Mouse (Mus musculus): ENCODE results near the gene Mcidas. TPM values are rescaled to one million over a fixed set of nuclear protein-coding genes. Genes with fewer than 3 reads are reported as not detected.

Gene Mcidas
- polyA plus RNA-seq, 1 experiment from 2014 or later = 0.55 TPM

- Histone ChIP-seq H3K27me3 (replicated peaks; ENCODE audit: control insufficient read depth, insufficient read depth, low read length) (peaks cover 20% of the 10 kb centered on the region), H3K27ac (ENCODE audit: low read depth, low read length) (no peak overlapping the region), H3K4me1 (ENCODE audit: control insufficient read depth, insufficient read depth, low read depth, low read length) (peaks cover 15% of the 10 kb centered on the region), H3K4me2 (ENCODE audit: low read length) (peak overlapping the region; percentile 84), H3K9ac (ENCODE audit: low read depth, low read length) (peak overlapping the region; percentile 64; the same call in 1 of the 2 replicates), H3K9me3 (ENCODE audit: control insufficient read depth, low read length) (no peaks in the 10 kb centered on the region), H3K36me3 (ENCODE audit: control insufficient read depth, insufficient read depth, low read length) (no peaks in the 10 kb centered on the region), H3K4me3 (ENCODE audit: low read length) (peak overlapping the region; percentile 50)
- WGBS = 2% methylated on average over 7 of the region's 7 CpGs
- ATAC-seq = peak; percentile 15; the same call in 1 of the 2 replicates
These were observed 37.7 kb downstream of the Mcidas start for GRCm38 (mm10) chr13:113031351-113031750.

GRCm38 (mm10) chr13:113031792-113032571, 38.3 kb downstream of the Mcidas start:
- peak; percentile 71 for ATAC-seq
- no peaks in the 10 kb centered on the region for H3K9me3 ChIP-seq (ENCODE audit: control insufficient read depth, low read length)
- under 1% methylated on average over 40 of the region's 40 CpGs for WGBS
- H3K4me1 ChIP-seq (ENCODE audit: control insufficient read depth, insufficient read depth, low read depth, low read length) = peaks cover 15% of the 10 kb centered on the region
- peak overlapping the region; percentile 50 for H3K4me3 ChIP-seq (ENCODE audit: low read length)
- peak overlapping the region; percentile 73 for H3K27ac ChIP-seq (ENCODE audit: low read depth, low read length)
- peak overlapping the region; percentile 84 for H3K4me2 ChIP-seq (ENCODE audit: low read length)
- peaks cover 20% of the 10 kb centered on the region for H3K27me3 ChIP-seq (replicated peaks; ENCODE audit: control insufficient read depth, insufficient read depth, low read length)
- H3K9ac ChIP-seq (ENCODE audit: low read depth, low read length) = peak overlapping the region; percentile 64
- no peaks in the 10 kb centered on the region for H3K36me3 ChIP-seq (ENCODE audit: control insufficient read depth, insufficient read depth, low read length)

DNA sequence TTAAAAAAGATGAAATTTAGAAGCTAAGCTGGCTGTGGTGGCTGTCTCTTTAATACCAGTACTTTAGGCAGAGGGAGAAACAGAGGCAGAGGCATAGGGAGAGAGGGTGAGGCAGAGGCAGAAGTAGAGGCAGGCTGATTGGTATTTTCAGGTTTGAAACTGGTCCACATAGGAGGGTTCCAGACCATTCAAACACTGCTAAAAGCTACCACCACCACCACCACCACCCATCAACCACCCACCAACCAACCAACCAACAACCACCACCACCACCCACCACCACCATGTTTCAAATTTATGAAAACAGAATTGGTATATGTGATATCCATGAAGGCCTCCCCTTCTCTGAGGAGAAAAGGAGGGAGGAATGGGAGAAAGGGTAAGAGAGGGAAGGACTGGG, 39.2 kb downstream of the Mcidas start:
- Histone ChIP-seq H3K9me3 (ENCODE audit: control insufficient read depth, low read length) (no peaks in the 10 kb centered on the region), H3K4me3 (ENCODE audit: low read length) (no peak overlapping the region), H3K4me2 (ENCODE audit: low read length) (no peak overlapping the region; the same call in 1 of the 2 replicates), H3K27me3 (replicated peaks; ENCODE audit: control insufficient read depth, insufficient read depth, low read length) (peaks cover 20% of the 10 kb centered on the region), H3K27ac (ENCODE audit: low read depth, low read length) (no peak overlapping the region), H3K9ac (ENCODE audit: low read depth, low read length) (no peak overlapping the region), H3K36me3 (ENCODE audit: control insufficient read depth, insufficient read depth, low read length) (no peaks in the 10 kb centered on the region), H3K4me1 (ENCODE audit: control insufficient read depth, insufficient read depth, low read depth, low read length) (peaks cover 15% of the 10 kb centered on the region)
- no peak for ATAC-seq

DNA sequence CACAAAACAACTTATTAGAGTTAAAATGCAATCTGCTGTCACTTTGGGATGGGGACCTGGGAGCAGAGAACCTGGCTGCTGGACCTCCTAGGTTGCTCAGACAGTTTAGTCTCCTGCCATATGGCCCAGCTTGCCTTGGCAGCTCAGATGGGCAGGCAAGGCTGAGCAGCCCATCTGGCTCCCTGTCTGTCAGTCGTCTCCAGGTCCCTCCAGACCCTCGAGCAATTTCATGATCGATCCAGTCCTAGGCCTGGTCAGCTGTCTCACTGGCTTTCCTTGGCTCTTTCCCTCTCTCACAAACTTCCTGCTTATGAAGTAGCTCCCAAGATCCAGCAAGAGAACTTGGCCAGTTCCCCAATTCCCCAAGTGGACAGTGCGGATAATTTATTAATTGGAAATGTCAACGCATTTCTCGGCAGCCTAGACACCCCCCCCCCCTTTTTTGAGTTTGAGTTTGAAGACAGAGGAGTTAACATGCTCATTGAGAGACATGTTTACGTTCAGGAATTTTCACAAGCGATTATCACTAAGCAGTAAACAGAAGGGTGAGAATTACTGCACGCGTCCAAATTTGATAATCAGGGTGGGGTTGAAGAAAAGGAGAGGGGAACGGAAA, 40.7 kb downstream of the Mcidas start:
- peak; percentile 18; the same call in 1 of the 2 replicates for ATAC-seq
- Histone ChIP-seq H3K27ac (ENCODE audit: low read depth, low read length) (no peak overlapping the region), H3K4me3 (ENCODE audit: low read length) (peak overlapping the region; percentile 61), H3K9me3 (ENCODE audit: control insufficient read depth, low read length) (no peaks in the 10 kb centered on the region), H3K4me1 (ENCODE audit: control insufficient read depth, insufficient read depth, low read depth, low read length) (peaks cover 15% of the 10 kb centered on the region), H3K36me3 (ENCODE audit: control insufficient read depth, insufficient read depth, low read length) (no peaks in the 10 kb centered on the region), H3K4me2 (ENCODE audit: low read length) (peak overlapping the region; percentile 97), H3K27me3 (replicated peaks; ENCODE audit: control insufficient read depth, insufficient read depth, low read length) (peaks cover 20% of the 10 kb centered on the region), H3K9ac (ENCODE audit: low read depth, low read length) (peak overlapping the region; percentile 60; the same call in 1 of the 2 replicates)
- WGBS = 2% methylated on average over 11 of the region's 11 CpGs

DNA sequence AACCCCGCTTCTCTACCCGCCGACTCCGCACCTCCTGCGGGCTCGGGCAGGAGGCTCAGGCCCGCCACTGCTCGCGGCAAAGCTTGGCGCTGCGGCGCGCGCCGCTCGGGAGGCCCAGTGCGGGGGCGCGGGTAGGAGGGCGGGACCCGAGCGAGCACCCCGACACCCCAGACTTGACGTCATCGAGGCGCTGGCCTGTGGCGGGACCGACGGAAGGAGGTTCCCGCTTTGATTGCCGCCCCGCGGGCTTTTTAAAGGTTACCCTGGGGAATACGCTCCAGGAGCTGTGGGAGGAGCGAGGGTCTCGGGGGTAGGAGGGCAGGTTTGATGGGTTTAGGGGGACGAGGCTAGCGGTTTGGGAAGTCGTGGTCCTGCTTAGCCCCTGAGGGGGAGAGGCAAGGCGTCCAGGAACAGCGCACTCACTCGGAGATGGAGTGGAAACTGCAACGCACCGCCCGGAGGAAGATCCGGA, 41.3 kb downstream of the Mcidas start, which contains the start of gene Cdc20b:
TSS of gene Cdc20b (plus strand) at position 162 of the 472 bp plus-strand sequence.
- H3K27me3 ChIP-seq (replicated peaks; ENCODE audit: control insufficient read depth, insufficient read depth, low read length) = peaks cover 18% of the 10 kb centered on the region
- no peaks in the 10 kb centered on the region for H3K9me3 ChIP-seq (ENCODE audit: control insufficient read depth, low read length)
- peak within 1 kb of the TSS; percentile 60 for H3K9ac ChIP-seq (ENCODE audit: low read depth, low read length)
- H3K4me3 ChIP-seq (ENCODE audit: low read length) = peak within 1 kb of the TSS; percentile 61
- no peaks in the 10 kb centered on the region for H3K36me3 ChIP-seq (ENCODE audit: control insufficient read depth, insufficient read depth, low read length)
- no peak for ATAC-seq
- under 1% methylated on average over 46 of the region's 46 CpGs for WGBS
- peaks cover 15% of the 10 kb centered on the region for H3K4me1 ChIP-seq (ENCODE audit: control insufficient read depth, insufficient read depth, low read depth, low read length)
- H3K27ac ChIP-seq (ENCODE audit: low read depth, low read length) = no peak within 1 kb of the TSS
- H3K4me2 ChIP-seq (ENCODE audit: low read length) = peak within 1 kb of the TSS; percentile 97

DNA sequence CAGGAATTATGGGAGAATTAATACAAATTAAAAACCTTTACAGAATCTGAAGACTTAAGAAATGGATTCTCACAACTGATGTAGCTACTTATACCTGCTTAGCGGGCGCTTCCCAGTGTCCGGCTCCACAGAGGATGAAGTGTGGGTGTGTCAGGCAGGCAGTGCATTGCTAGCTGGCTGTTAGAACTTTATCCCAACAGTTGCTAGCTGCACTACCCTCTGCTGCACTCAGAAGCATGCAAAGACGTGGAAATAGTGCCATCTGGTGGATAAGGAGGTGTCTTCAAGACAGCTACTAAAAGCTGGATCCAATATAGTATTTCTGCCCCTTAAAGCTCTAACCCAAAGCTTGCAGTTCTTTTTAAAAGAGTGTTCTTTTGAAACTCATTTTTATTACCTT, 42.2 kb downstream of the Mcidas start:
- H3K36me3 ChIP-seq (ENCODE audit: control insufficient read depth, insufficient read depth, low read length) = no peaks in the 10 kb centered on the region
- no peaks in the 10 kb centered on the region for H3K9me3 ChIP-seq (ENCODE audit: control insufficient read depth, low read length)
- H3K4me3 ChIP-seq (ENCODE audit: low read length) = peak overlapping the region; percentile 61
- 0% methylated on average over 4 of the region's 4 CpGs for WGBS
- peaks cover 15% of the 10 kb centered on the region for H3K4me1 ChIP-seq (ENCODE audit: control insufficient read depth, insufficient read depth, low read depth, low read length)
- no peak overlapping the region for H3K9ac ChIP-seq (ENCODE audit: low read depth, low read length)
- peak overlapping the region; percentile 97 for H3K4me2 ChIP-seq (ENCODE audit: low read length)
- peak; percentile 88 for ATAC-seq
- no peak overlapping the region for H3K27ac ChIP-seq (ENCODE audit: low read depth, low read length)
- H3K27me3 ChIP-seq (replicated peaks; ENCODE audit: control insufficient read depth, insufficient read depth, low read length) = peaks cover 16% of the 10 kb centered on the region

GRCm38 (mm10) chr13:113044876-113045275, 51.2 kb downstream of the Mcidas start:
- 81% methylated on average over 3 of the region's 3 CpGs for WGBS
- no peak for ATAC-seq
- Histone ChIP-seq H3K9me3 (ENCODE audit: control insufficient read depth, low read length) (no peaks in the 10 kb centered on the region), H3K27me3 (replicated peaks; ENCODE audit: control insufficient read depth, insufficient read depth, low read length) (no peaks in the 10 kb centered on the region), H3K9ac (ENCODE audit: low read depth, low read length) (no peak overlapping the region), H3K27ac (ENCODE audit: low read depth, low read length) (no peak overlapping the region), H3K4me2 (ENCODE audit: low read length) (peak overlapping the region; percentile 57), H3K4me1 (ENCODE audit: control insufficient read depth, insufficient read depth, low read depth, low read length) (no peaks in the 10 kb centered on the region; the same call in 1 of the 2 replicates), H3K4me3 (ENCODE audit: low read length) (peak overlapping the region; percentile 14; the same call in 1 of the 2 replicates), H3K36me3 (ENCODE audit: control insufficient read depth, insufficient read depth, low read length) (no peaks in the 10 kb centered on the region)

DNA sequence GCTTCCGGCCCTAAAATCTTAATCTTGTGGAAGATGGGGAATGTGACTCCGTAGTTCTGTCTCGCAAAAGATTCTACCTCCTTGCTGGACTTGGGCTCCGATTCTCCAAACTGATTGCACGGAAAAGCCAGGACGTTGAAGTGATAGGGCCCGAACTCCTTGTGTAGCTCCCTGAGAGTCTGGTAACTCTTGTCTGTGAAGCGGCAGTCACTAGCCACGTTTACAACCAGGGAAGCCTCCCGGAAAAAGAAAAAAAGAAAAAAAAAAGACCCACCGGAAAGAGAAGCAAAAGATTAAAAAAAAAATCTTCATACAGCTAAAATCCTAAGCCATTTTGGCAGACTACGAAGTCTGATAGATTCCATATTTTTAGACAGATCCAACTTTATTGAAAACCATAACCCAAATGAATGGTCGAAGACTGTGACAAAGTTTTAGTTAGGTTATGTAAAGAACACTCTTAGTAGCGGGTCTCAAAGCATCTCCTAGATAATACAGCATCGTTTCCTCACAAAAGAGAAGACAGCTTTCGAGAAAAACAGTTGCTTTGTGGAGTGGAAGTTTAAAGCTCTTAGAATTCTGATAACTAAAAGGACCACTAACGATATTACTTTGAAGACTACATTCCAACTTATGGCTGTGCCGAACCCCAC, 51.9 kb downstream of the Mcidas start:
- 24% methylated on average over 18 of the region's 18 CpGs for WGBS
- H3K27ac ChIP-seq (ENCODE audit: low read depth, low read length) = 0 out of 2 replicates have a peak overlapping the region, but pooled peaks have one; percentile 4
- no peak for ATAC-seq

More for the DNA sequence above, 51.9 kb downstream of the Mcidas start:
- no peaks in the 10 kb centered on the region; the same call in 1 of the 2 replicates for H3K4me1 ChIP-seq (ENCODE audit: control insufficient read depth, insufficient read depth, low read depth, low read length)
- H3K9me3 ChIP-seq (ENCODE audit: control insufficient read depth, low read length) = no peaks in the 10 kb centered on the region
- peak overlapping the region; percentile 57 for H3K4me2 ChIP-seq (ENCODE audit: low read length)
- peak overlapping the region; percentile 41 for H3K9ac ChIP-seq (ENCODE audit: low read depth, low read length)
- H3K27me3 ChIP-seq (replicated peaks; ENCODE audit: control insufficient read depth, insufficient read depth, low read length) = no peaks in the 10 kb centered on the region
- H3K36me3 ChIP-seq (ENCODE audit: control insufficient read depth, insufficient read depth, low read length) = no peaks in the 10 kb centered on the region
- H3K4me3 ChIP-seq (ENCODE audit: low read length) = peak overlapping the region; percentile 40
